Mouse (Mus musculus): Measurements from ENCODE around the gene Apmap.
"Not testable (repeated sequence)": the region's sequence is repeated elsewhere in the genome, so short reads cannot be mapped to it uniquely, and the experiment has no call there.

The Apmap gene

DNA sequence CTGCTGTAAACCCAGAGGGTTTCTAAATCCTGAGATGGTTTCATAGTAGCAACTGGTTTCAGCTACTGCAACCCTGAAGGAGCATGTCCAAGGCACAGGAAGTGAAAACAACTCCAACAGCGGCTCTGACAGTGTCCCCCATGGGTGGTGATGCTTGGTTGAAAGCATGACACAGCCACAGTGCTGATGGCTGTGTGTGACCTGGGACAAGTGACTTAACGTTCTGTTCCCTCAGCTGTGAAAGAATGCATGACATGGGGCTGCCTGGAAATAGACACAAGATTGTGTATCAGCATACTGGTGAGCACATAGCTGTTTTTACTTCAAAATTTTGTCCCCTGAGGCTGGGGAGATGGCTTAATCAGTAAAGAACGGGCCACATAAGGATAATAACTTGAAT is 13.3 kb upstream of the Apmap start:
- no peak for DNase-seq (ENCODE audit: low spot score in 2 of 2)

DNA sequence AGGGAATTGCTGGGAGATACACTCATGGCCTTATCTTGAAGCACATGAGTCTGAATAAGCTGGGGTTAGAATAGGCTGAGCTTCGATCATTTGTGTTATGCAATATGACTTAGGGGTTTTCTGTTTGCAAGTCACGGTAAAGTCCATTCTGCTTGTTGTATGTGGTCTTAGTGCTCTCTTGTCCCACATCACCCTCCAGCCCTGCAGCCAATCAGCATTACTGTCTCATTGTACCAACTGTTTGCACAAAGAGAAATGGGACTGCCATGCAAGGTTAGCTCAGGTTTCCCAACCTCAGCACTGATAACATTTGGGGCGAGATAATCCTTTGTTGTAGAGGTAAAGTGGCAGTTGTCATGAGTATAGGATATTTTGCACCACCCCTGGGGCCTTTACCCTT is 1.7 kb upstream of the Apmap start:
- no peak for DNase-seq (ENCODE audit: low spot score in 2 of 2)

DNA sequence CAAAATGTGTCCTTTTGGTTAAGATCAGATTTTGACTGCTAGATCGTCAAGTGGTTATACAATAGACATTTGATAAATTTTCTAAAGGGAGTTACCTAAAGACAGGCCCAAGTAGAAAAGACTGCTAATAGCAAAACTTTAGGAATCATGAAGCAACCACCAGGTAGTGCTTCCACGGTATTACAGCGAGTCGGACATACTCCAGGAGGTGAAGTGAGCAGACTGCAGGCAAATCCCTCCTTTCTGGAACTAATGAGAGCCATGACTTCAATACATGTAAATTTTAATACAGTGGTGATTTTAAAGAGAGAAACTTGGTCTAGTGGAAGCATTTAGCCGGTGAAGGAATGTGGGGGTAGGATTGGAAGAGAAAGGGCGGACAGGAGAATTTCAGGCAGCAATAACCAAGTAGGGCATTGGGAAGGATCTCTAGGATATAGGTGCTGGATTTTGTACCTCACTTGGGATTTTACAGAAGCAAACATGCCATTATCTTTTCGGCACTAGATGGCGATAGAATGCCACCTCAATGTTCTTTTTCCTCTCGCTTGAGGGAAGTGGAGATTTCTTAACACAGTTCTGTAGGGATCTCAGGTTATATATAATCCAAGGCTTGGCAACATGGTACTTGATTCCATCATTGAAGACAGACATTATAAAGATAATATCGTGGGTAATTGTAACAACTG is 649 bp upstream of the Apmap start:
- DNase-seq (ENCODE audit: low spot score in 2 of 2), result peak; percentile 59 to 86

DNA sequence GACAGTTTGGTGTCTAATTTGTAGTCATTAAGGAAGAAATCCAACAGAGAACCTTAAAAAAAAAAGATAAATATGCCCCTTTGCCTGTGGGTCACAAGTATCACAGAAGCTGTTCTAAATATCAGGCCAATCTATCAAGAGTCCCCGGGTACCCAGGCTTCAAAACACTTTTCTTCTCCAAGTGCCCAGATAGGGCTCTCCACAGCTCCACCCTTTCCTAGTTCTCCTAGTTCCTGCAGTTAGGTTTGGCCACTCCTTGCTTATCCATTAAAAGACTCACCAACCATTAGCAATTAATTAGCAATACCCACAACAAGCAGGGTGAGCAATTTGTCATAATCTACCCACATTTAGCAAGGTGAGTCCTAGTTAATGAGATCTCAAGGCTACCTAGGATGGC is 1.3 kb downstream of the Apmap start:
- no peak for DNase-seq (ENCODE audit: low spot score in 2 of 2)

DNA sequence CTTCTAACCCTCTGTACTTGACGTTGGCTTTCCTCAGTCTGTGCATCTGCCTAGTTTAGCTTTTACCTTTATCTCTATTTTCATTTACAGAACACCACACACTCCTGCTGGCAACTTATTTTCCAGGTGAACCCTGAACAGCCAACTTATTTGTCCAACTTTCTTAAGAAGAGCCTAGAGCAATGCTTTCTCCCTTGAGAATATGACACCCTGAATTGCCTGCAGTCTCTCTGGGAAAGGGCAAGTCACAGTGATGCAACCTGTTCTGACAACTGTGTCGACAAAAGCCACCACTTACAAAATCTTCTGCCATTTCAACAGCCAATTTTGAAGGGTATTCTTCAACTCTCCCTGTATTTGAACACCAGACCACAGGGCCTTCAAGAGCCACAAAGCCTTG is 3.6 kb downstream of the Apmap start:
- DNase-seq (ENCODE audit: low spot score in 2 of 2), result no peak

DNA sequence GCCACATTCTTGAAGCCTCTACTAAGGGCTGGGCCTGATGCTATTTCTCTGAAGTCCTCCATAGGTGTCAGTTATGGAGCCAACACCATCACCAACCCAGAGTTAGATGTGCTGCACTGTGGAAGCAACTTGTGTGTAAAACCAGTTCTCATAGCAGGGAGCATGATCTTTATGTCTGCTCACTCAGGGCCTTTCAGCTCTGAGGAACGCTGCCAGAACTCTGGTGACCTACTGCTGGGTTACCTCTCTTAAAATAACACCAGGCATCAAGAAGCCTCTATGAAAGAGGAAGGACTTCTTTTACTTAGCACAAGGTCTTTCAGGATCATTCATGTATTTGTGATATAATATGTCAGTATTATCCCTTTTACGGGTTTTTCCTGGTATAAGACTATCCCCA is 6.2 kb downstream of the Apmap start:
- no peak for DNase-seq (ENCODE audit: low spot score in 2 of 2)

DNA sequence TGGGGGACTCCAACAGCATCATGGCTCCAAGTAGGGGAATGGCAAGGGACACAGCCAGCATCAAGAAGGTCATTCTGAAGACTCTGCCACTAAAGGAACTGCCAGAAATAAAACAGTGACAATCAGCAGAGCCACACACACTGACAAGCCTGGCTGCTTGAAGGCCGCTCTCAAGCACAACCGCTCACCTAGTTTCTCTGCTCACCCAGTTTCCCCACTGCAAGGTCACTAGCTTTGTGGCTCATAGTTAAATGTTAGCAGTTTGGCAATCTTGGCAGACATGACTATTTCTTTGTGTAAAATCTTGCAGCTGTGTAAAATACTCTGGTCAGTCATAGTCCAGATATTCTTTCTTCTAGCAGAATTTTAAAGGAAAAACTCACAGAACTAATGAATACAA is 8.1 kb downstream of the Apmap start:
- no peak for DNase-seq (ENCODE audit: low spot score in 2 of 2)

DNA sequence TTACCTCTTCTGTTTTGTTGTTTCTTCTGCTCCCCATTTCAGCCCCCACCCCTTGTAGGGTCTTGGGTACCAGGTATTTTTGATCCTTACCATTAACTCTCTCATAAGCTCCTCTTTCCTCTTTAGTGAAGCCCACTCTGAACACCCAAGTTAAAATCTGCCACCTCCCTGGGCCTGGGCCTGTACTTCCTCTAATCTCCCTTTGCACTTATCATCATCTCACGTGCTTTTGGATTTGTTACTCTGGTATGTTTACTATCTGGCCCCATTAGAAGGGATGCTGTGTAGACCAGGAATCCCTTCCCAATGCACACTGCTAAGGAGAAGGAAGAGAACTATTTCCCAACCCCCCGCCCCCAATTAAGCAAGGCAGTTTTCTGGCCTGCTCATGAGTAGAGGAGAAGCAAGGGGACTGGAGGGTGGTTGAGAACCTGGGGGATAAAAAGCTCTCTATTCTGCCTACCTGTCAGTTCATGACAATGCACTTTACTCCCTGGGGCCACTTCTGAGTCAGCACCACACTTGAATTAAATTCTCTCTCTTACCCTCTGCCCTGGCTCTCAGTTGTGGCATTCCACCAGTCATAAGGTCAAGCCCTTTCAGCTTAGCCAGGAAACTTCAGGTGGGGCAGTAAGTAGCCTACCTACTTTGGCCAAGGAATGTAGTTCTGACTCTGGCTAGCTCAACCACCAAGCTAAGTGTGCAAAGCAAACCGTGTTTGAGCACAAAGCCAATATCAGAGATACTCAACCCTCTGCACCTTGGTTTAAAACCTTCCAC is 12.8 kb downstream of the Apmap start:
- no peak for DNase-seq (ENCODE audit: low spot score in 2 of 2)

DNA sequence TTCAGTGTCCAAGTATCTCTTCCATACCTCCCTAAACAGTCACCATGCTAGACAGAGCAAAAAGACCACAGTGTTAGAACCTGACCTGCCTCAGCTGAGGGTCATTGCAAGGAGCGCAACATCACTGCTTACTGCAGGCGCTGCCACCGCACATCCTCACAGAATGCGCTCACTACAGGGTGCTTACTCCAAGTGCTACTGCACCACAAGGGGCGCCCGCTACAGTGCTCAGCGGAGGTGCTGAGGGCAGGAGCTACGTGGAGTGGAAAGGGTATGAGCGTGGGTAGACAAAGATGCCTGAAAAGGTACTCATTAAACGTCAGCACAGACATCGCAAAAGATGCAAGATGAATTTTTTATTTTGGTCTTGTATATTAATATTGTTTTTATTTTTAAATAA is 19.3 kb downstream of the Apmap start:
- no peak for DNase-seq (ENCODE audit: low spot score in 2 of 2)

DNA sequence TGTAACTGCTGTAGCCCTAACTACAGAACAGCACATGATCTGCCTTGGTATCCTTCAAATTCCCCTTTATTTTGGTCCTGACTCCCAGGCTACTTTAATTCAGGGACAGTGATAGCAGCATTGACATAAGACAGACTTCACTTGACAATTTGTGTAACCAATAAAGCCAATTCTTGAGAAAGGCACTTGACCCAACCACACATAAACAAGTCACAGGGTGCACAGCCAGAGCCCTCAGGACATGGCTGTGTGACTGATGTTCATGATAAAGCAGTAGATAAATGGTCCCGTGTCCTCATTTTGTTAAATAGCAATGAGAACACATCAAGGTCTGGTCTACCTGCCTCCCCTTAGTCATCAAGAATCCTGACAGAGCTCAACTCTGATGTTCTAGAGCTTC is 28.7 kb downstream of the Apmap start:
- no peak for DNase-seq (ENCODE audit: low spot score in 2 of 2)

DNA sequence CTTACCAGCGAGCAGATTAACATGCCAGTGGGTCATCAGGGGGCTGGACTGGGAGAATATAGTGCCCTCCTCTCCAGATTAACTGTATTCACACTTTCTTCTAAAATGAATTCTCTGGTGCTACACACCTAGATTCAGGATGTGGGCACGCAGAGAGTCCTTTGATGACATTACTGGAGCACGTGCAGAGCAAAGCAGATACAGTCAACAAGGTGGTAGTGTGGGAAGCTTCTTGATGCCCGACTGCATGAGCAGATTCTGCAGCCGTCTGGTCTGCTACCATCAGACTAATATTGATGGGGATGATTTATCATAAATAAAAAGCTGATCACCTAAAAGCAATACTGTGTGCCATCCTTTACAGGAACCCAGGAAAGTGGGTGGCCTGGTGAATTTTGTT is 29.8 kb downstream of the Apmap start:
- no peak for DNase-seq (ENCODE audit: low spot score in 2 of 2)

DNA sequence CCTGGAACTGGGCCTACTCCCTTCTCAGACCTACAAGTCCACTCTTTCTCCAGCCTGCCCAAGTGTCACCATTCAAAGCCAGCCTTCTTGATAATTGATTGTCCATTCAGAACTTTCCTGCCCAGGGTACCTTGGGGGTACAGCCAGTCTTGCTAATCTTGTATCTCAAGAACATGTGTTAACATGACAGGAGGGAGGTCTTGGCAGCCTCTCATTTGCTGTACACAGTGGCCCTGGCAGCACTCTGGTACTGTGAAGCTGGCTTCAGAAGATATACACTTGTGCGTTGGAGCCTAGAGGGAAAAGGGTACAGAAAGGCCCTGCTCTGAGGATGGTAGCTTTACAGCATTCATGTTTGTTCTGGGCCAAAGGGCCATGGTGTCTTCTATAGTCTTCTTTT is 32.1 kb downstream of the Apmap start:
- no peak for DNase-seq (ENCODE audit: low spot score in 2 of 2)

DNA sequence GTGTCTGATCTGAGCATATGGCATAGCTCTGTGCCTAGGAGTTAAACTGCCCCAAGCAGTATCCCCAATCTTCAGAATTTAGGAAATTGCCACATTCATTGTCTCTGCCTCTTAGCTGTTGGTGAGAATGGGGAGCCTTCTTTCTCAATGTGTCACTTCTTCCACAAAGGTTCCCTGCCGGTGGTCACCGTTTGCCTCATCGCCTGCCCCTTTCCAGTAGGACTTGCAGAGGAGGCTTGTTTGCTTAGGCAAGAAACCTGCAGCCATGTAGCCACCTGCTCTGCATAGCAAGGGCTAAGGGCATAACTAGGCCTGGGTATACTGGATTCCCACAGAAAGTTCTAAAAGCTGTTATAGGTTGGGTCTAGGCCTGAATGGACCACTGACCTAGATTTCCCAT is 35.9 kb downstream of the Apmap start:
- no peak for DNase-seq (ENCODE audit: low spot score in 2 of 2)

DNA sequence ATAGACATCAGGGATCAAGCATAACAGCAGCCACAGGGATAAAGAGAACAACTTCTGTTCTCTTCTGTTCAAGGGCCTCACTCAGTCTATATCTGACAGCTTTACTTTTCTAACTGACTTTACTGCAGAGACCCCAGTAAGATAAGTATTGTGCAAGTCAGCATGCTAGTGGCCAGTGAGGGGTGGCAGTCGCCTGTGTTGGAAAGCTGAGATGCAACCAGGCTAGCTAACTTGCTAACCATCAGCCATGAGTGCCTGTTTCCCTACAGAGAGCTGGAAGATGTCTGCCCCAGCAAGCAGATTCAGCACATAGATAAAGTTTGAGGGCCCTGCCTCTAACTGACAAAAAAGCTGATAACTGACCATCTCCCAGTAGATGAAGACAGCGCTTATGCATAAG is 37.6 kb downstream of the Apmap start:
- DNase-seq (ENCODE audit: low spot score in 2 of 2), result no peak

DNA sequence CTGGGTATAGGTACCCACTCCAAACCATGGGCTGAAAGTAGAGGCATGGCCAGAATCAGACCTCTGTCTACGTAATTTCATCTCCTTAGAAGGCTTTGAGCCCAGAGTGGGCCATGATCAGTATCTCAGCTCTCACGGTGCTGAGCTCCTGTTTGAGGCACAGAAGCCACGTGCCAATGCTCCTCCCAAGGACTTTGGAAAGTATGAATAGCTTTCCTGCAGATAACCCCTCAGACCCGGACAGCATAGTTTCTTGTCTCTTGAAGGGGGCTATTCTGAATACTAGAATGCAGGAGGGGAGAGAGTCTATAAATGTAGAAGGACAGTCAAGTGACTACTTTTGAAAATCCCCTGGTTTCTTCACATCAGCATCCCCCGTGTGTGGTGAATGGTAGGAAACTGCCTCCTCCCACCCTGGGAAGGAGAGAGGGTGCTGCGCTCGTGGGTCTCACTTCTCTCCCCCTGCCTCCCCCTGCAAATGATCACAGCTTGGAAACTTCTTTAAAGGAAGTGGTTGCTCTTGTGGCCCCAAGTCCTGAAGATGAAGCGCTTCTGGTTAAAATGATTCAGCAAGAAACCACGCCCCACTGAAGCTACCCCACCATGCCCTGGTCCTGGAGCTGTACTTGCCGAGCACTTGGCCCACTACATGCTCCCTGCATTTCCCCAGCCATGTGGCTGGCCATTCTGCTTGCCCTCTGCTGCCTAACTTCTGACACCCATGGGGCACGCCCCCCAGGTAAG is 38.3 kb downstream of the Apmap start, which contains the start of gene Cst7:
TSS of gene Cst7 (plus strand) at position 569 of the 744 bp plus-strand sequence.
- DNase-seq (ENCODE audit: low spot score in 2 of 2), result no peak

DNA sequence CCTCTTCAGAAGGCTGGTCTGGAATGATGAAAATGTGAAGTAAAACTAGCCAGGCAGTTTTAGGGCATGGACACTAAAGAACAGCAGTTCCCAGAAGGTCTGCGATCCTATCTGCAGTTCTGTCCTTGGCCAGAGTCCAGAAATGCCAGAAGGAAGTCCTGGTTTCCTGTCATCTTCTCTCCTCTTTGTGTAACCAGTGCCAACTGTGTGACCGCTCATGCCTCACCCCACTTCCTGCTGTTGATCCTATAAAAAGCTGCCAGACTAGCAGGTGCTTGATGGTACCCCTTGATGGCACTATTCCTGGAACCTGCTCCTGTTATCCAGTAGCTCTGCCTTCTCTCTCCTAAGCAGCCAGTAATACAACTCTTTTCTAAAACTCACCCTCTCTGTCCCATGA is 41.3 kb downstream of the Apmap start:
- no peak for DNase-seq (ENCODE audit: low spot score in 2 of 2)

DNA sequence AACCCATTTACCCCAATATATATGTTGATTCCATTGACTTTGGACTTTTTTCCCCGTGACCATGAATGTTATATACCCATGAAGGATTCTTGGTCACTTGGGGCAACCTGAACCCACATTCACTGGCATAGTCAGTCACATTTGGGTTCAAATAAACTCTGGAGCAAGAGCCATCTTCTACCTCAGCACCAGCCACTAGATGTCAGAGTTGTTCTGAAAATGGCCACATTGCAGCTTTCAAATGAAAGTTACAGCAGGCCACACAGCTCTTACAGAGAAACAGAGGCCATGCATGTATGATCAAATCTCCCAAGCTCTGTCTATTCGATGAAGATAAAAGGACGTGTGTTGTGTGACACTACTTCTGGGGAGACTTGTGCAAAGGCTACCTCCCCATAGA is 49.8 kb downstream of the Apmap start:
- peak in 1 of 2 experiments; percentile 35 for DNase-seq (ENCODE audit: low spot score in 2 of 2)

DNA sequence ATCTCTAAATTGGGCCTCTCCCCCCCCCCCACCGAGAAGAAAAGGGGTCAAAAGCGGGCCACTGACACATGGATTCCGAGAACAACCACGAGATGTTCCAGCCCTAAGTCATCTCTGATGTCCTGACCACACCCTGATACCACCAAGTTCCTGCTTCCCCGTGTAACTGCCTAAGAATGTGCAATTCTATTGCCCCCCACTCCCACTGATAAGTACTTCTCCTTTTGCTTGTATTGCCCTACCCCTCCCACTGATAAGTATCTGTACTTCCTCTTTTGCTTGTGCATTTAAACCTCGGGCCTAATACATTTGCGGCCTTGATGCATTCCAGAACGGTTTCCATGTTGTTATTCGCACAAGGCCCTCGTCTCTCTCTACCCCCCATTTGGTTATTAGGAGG is 58.8 kb downstream of the Apmap start:
- not testable (repeated sequence) for DNase-seq (ENCODE audit: low spot score in 2 of 2)
